Mouse (Mus musculus): ENCODE measurements around the gene Hectd4. TPM values are rescaled to one million over a fixed set of nuclear protein-coding genes. Genes with fewer than 3 reads are reported as not detected.

Hectd4 gene
- polyA plus RNA-seq, 1 experiment from 2014 or later = 2.0 TPM

DNA sequence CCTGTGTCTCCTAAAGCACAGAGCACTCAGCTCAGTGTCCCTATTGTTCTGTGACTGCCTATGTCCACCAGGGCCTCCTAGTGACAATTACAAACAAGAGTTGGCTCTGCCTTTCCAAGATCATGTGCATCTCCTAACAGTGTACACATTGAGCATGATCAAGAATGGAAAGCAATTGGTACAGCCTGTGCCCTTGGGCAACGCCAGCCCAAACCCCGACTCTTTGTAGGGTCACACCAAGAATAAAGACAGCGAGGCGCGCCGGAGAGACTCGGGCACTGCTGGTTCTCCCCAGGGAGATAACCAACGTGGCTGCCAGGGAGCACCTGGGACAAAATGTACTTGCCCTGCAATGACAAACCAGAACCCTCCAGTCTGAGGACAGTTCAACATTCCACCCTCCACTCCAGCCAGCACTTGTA is 32.4 kb upstream of the Hectd4 start:
- Histone ChIP-seq H3K4me3 (replicated peaks; ENCODE audit: low read depth, low read length) (no peak overlapping the region), H3K9me3 (replicated peaks; ENCODE audit: low read length) (no peaks in the 10 kb centered on the region), H3K36me3 (ENCODE audit: insufficient read depth, low read length) (no peaks in the 10 kb centered on the region), H3K4me1 (replicated peaks; ENCODE audit: insufficient read depth, low read length) (peaks cover 25% of the 10 kb centered on the region), H3K4me2 (ENCODE audit: low read length) (no peak overlapping the region), H3K27me3 (ENCODE audit: insufficient read depth, low read length) (no peaks in the 10 kb centered on the region), H3K27ac (no peak overlapping the region), H3K9ac (ENCODE audit: low read depth, low read length) (no peak overlapping the region)
- DNase-seq (ENCODE audit: low spot score) (no peak), ATAC-seq (replicated peaks; ENCODE audit: low FRiP score, low read depth) (no peak)
- no peak for TF ChIP-seq CTCF (IDR thresholded peaks at IDR 0.05; ENCODE audit: low read depth)
- 91% methylated on average over 8 of the region's 8 CpGs for WGBS

DNA sequence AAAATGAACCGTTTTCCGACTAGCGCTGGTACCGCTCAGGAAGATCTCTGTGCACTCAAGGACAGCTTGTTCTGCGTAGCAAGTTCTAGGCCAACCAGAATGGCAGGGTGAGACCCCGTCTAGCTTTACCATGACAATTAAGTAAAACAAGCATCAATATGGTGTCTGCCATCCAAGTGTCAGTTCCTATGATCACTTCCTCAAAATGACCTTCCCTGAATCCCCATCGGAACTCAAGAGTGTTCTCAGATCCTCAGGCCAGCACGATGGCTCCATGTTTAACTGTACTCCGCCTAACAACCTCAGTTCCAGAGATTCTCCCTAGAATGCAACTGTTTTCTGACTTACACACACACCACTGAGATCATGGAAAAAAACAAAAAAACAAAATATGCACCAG is 31.8 kb upstream of the Hectd4 start:
- Histone ChIP-seq H3K9ac (ENCODE audit: low read depth, low read length) (no peak overlapping the region), H3K27me3 (ENCODE audit: insufficient read depth, low read length) (no peaks in the 10 kb centered on the region), H3K27ac (no peak overlapping the region), H3K9me3 (replicated peaks; ENCODE audit: low read length) (no peaks in the 10 kb centered on the region), H3K4me1 (replicated peaks; ENCODE audit: insufficient read depth, low read length) (peaks cover 23% of the 10 kb centered on the region), H3K36me3 (ENCODE audit: insufficient read depth, low read length) (no peaks in the 10 kb centered on the region), H3K4me2 (ENCODE audit: low read length) (no peak overlapping the region), H3K4me3 (replicated peaks; ENCODE audit: low read depth, low read length) (no peak overlapping the region)
- DNase-seq (ENCODE audit: low spot score) = no peak
- 88% methylated on average over 9 of the region's 9 CpGs for WGBS
- no peak for ATAC-seq (replicated peaks; ENCODE audit: low FRiP score, low read depth)
- TF ChIP-seq CTCF (IDR thresholded peaks at IDR 0.05; ENCODE audit: low read depth) = no peak

DNA sequence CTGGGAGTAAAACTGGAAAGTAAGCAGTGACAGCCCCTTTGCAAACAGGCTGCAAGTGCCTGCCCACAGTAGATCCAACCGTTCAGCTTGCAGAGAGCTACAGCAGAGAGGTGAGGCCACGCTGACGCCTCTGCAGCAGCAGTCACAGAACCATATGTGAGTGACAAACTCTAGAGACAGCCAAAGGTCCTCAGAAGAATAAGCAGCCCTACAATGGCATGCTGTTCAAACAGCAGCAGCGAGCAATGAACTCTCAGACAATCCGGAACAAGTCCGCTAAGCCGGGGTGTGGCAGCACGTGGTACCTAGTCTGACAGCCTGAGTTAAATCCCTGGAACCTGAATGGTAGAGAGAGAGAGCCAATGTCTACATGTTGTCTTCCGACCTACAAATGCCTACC is 30.8 kb upstream of the Hectd4 start:
- no peak for TF ChIP-seq CTCF (IDR thresholded peaks at IDR 0.05; ENCODE audit: low read depth)
- H3K4me1 ChIP-seq (replicated peaks; ENCODE audit: insufficient read depth, low read length) = peaks cover 19% of the 10 kb centered on the region
- 82% methylated on average over 9 of the region's 9 CpGs for WGBS
- ATAC-seq (replicated peaks; ENCODE audit: low FRiP score, low read depth) (no peak), DNase-seq (ENCODE audit: low spot score) (no peak)
- no peak overlapping the region for H3K9ac ChIP-seq (ENCODE audit: low read depth, low read length)
- H3K4me3 ChIP-seq (replicated peaks; ENCODE audit: low read depth, low read length) = no peak overlapping the region
- no peak overlapping the region for H3K4me2 ChIP-seq (ENCODE audit: low read length)
- no peaks in the 10 kb centered on the region for H3K9me3 ChIP-seq (replicated peaks; ENCODE audit: low read length)
- H3K36me3 ChIP-seq (ENCODE audit: insufficient read depth, low read length) = no peaks in the 10 kb centered on the region
- H3K27me3 ChIP-seq (ENCODE audit: insufficient read depth, low read length) = no peaks in the 10 kb centered on the region
- no peak overlapping the region for H3K27ac ChIP-seq

GRCm38 (mm10) chr5:121190210-121190835 is 29.7 kb upstream of the Hectd4 start:
- Histone ChIP-seq H3K36me3 (ENCODE audit: insufficient read depth, low read length) (no peaks in the 10 kb centered on the region), H3K27ac (peak overlapping the region; percentile 86; the same call in 1 of the 2 replicates), H3K4me3 (replicated peaks; ENCODE audit: low read depth, low read length) (peak overlapping the region; percentile 96), H3K9ac (ENCODE audit: low read depth, low read length) (peak overlapping the region; percentile 96), H3K4me1 (replicated peaks; ENCODE audit: insufficient read depth, low read length) (peaks cover 7% of the 10 kb centered on the region), H3K27me3 (ENCODE audit: insufficient read depth, low read length) (no peaks in the 10 kb centered on the region), H3K4me2 (ENCODE audit: low read length) (peak overlapping the region; percentile 78), H3K9me3 (replicated peaks; ENCODE audit: low read length) (no peaks in the 10 kb centered on the region)
- WGBS = 32% methylated on average over 21 of the region's 21 CpGs
- ATAC-seq (replicated peaks; ENCODE audit: low FRiP score, low read depth) (no peak), DNase-seq (ENCODE audit: low spot score) (no peak)
- no peak; the same call in 1 of the 2 replicates for TF ChIP-seq CTCF (IDR thresholded peaks at IDR 0.05; ENCODE audit: low read depth)

DNA sequence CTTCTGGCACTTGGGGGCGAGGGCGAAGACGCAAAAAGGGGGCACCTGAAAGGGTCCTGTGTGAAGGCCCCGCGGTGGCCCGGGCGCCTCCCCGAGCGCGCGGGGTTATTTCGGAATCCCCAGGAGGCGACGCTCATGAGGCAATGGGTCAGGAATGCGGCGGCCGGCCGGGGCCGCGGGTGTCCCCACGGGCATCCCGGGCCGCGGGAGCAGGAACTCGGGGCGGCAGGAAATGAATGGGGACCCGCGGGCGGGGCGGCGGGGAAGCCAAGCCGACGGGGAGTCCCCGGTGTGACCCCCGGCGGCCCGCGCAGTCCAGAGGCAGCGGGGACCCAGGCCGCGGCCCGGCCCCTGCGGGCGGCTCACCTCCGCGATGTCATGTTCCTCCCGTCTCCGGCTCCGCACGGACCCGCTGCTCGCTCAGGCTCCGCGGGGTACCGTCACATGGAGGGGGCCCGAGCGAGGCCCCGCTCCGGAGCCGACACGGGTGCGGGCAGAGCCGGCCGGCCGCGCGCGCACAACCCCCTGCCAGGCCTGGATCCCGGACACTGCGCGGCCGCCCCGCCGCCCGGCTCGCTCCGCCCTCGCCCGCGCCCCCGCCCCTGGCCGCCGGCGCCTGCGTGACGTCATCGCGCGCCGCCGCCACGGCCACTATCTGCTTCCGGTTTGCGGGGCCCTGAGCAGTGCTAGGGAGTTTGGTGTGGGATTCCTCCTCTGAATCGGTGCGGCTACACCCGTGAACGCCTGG is 29.0 kb upstream of the Hectd4 start, which contains the start of gene Ptpn11:
Gene Ptpn11 (minus strand): TSS at position 562 of the 748 bp plus-strand sequence.
- H3K9ac ChIP-seq (ENCODE audit: low read depth, low read length) = peak within 1 kb of the TSS; percentile 96
- peak within 1 kb of the TSS; percentile 86 for H3K27ac ChIP-seq
- H3K4me3 ChIP-seq (replicated peaks; ENCODE audit: low read depth, low read length) = peak within 1 kb of the TSS; percentile 96
- TF ChIP-seq CTCF (IDR thresholded peaks at IDR 0.05; ENCODE audit: low read depth) = no peak
- DNase-seq (ENCODE audit: low spot score) (peak; percentile 91), ATAC-seq (replicated peaks; ENCODE audit: low FRiP score, low read depth) (peak; percentile 94)
- H3K27me3 ChIP-seq (ENCODE audit: insufficient read depth, low read length) = no peaks in the 10 kb centered on the region
- WGBS = under 1% methylated on average over 85 of the region's 98 CpGs
- H3K9me3 ChIP-seq (replicated peaks; ENCODE audit: low read length) = no peaks in the 10 kb centered on the region
- no peaks in the 10 kb centered on the region for H3K36me3 ChIP-seq (ENCODE audit: insufficient read depth, low read length)
- H3K4me2 ChIP-seq (ENCODE audit: low read length) = peak within 1 kb of the TSS; percentile 78
- H3K4me1 ChIP-seq (replicated peaks; ENCODE audit: insufficient read depth, low read length) = peaks cover 4% of the 10 kb centered on the region; the same call in 1 of the 2 replicates

DNA sequence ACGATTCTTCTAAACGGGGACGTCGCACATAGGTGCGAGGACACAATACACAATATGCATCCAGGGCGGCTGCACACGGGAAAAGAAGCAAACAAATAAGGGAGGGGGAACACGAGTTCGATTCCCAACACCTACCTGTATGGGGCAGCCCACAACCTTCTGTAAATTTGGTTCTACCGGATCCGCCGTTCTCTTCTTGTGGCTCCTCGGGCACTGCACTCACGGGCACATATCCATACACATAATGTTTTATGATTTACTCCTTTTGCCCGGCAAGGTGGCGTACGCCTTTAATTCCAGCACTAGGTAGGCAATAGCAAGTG is 28.5 kb upstream of the Hectd4 start:
- DNase-seq (ENCODE audit: low spot score) (no peak), ATAC-seq (replicated peaks; ENCODE audit: low FRiP score, low read depth) (peak; percentile 24; the same call in 1 of the 2 replicates)
- WGBS = 9% methylated on average over 17 of the region's 17 CpGs
- Histone ChIP-seq H3K9me3 (replicated peaks; ENCODE audit: low read length) (no peaks in the 10 kb centered on the region), H3K36me3 (ENCODE audit: insufficient read depth, low read length) (no peaks in the 10 kb centered on the region), H3K9ac (ENCODE audit: low read depth, low read length) (peak overlapping the region; percentile 96), H3K27me3 (ENCODE audit: insufficient read depth, low read length) (no peaks in the 10 kb centered on the region), H3K4me1 (replicated peaks; ENCODE audit: insufficient read depth, low read length) (peaks cover 4% of the 10 kb centered on the region; the same call in 1 of the 2 replicates), H3K4me2 (ENCODE audit: low read length) (peak overlapping the region; percentile 78), H3K27ac (peak overlapping the region; percentile 86), H3K4me3 (replicated peaks; ENCODE audit: low read depth, low read length) (peak overlapping the region; percentile 96)
- no peak for TF ChIP-seq CTCF (IDR thresholded peaks at IDR 0.05; ENCODE audit: low read depth)
